Mouse (Mus musculus) ES-Bruce4 (cell line): ENCODE data around the gene Tas1r2. TPM values are rescaled to one million over a fixed set of nuclear protein-coding genes. Genes with fewer than 3 reads are reported as not detected.

Experiments used
- H3K27ac ChIP-seq: 2 replicates; pipeline ENCODE4 v1.5.1; 2012; ENCODE audit warnings: low read length, inconsistent platforms; ENCODE audit not compliant: insufficient read depth
- H3K27me3 ChIP-seq: 2 replicates; pipeline ENCODE4 v1.6.1; 2012; ENCODE audit warnings: mild to moderate bottlenecking, low read length, inconsistent platforms; ENCODE audit not compliant: control insufficient read depth, poor library complexity, insufficient read depth, severe bottlenecking
- H3K36me3 ChIP-seq: 2 replicates; pipeline ENCODE4 v1.6.1; 2012; ENCODE audit warnings: inconsistent platforms, mild to moderate bottlenecking, low read length, moderate library complexity; ENCODE audit not compliant: control insufficient read depth, poor library complexity, insufficient read depth, severe bottlenecking
- H3K4me1 ChIP-seq: one replicate; pipeline ENCODE4 v1.8.1; 2011; ENCODE audit warnings: low read length; ENCODE audit not compliant: control insufficient read depth, insufficient read depth
- H3K4me3 ChIP-seq: 2 replicates; pipeline ENCODE4 v1.5.1; 2011; ENCODE audit warnings: low read depth, mild to moderate bottlenecking, low read length
- H3K9ac ChIP-seq: 2 replicates; pipeline ENCODE4 v1.6.1; 2012; ENCODE audit warnings: low read depth, mild to moderate bottlenecking, inconsistent platforms; ENCODE audit not compliant: poor library complexity, severe bottlenecking
- H3K9me3 ChIP-seq: replicated peaks from 2 replicates; pipeline ENCODE4 v1.6.1; 2012; ENCODE audit warnings: mild to moderate bottlenecking, low read length, inconsistent platforms; ENCODE audit not compliant: control insufficient read depth, poor library complexity, insufficient read depth, severe bottlenecking
- CTCF ChIP-seq: IDR thresholded peaks from one replicate; pipeline ENCODE4 v1.8.1; 2011; ENCODE audit warnings: low read depth, low read length
- EP300 ChIP-seq: IDR thresholded peaks from 2 replicates; pipeline ENCODE4 v1.6.1; 2011; ENCODE audit warnings: low read depth, low read length; ENCODE audit not compliant: insufficient read depth
- POLR2A ChIP-seq: IDR thresholded peaks from one replicate; pipeline ENCODE4 v1.8.1; 2011; ENCODE audit warnings: low read length; ENCODE audit not compliant: insufficient read depth
- polyA plus RNA-seq: library from polyadenylated mRNA; stranded (reverse); fragments of >200 nt; gene quantifications from 2 replicates; pipeline ENCODE4 v1.2.4, GENCODE M21; 2011; ENCODE audit warnings: low read depth; ENCODE audit not compliant: missing spikeins, insufficient read depth, insufficient read length

The Tas1r2 gene
- polyA plus RNA-seq, 1 experiment, result not detected

DNA sequence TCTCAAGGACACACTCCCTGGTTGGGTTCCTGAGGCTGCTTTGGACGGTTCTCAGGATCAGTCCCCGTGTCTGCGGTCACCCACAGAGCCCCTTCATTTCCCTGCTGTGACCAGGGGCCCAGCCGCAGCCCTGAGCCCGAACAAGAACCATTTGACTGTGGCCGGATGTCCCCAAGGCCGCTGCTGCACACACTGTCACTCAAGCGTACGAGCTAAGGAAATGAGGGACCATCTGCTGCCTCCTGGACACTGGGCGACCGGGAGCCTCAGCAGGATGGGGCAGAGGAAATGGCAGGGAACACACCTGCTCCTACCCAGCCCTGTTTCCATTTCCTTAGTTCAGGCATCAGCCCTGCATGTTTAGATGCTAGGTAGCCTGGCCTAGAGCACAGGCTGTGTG is 2.4 kb upstream of the Tas1r2 start:
- no peaks in the 10 kb centered on the region for H3K9me3 ChIP-seq
- no peak overlapping the region for H3K27ac ChIP-seq
- no peak overlapping the region for H3K9ac ChIP-seq
- H3K4me3 ChIP-seq, result no peak overlapping the region
- H3K36me3 ChIP-seq, result peaks cover 5% of the 10 kb centered on the region; the same call in 1 of the 2 replicates
- no peaks in the 10 kb centered on the region for H3K4me1 ChIP-seq
- TF ChIP-seq EP300, result no peak
- no peak for TF ChIP-seq POLR2A
- TF ChIP-seq CTCF, result no peak
- H3K27me3 ChIP-seq, result no peaks in the 10 kb centered on the region

- no peak for TF ChIP-seq EP300
- no peak for TF ChIP-seq CTCF
- no peak for TF ChIP-seq POLR2A
- H3K4me1 ChIP-seq, result no peaks in the 10 kb centered on the region
- no peaks in the 10 kb centered on the region for H3K9me3 ChIP-seq
- H3K27ac ChIP-seq, result no peak overlapping the region
- H3K9ac ChIP-seq, result no peak overlapping the region
- no peak overlapping the region for H3K4me3 ChIP-seq
- H3K36me3 ChIP-seq, result no peaks in the 10 kb centered on the region
- no peaks in the 10 kb centered on the region for H3K27me3 ChIP-seq
Observed at GRCm38 (mm10) chr4:139661897-139662296, 8.6 kb downstream of the Tas1r2 start.

DNA sequence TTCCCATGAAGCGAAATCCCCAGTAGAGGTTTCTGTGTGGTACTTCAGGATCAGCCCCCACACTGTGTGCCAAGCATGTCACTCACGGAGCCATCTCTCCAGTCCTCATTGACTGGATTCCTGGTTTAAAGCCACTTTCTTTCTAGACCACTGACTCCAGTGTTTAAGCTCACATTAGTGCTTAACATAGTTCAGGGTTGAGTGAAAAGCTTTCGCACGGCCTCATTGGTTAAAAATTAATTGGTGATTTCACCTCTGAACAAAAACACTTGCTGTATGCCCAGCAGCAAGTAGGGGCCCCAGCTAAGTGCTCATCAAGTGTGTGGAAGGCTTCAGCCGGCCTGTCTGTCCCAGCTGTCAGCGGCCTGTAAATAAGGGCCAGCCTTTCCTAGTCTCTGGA is 14.3 kb downstream of the Tas1r2 start:
- Histone ChIP-seq H3K4me3 (no peak overlapping the region), H3K9me3 (no peaks in the 10 kb centered on the region), H3K4me1 (no peaks in the 10 kb centered on the region), H3K27me3 (no peaks in the 10 kb centered on the region), H3K9ac (no peak overlapping the region), H3K36me3 (no peaks in the 10 kb centered on the region), H3K27ac (no peak overlapping the region)
- TF ChIP-seq EP300, result no peak
- TF ChIP-seq CTCF, result no peak
- TF ChIP-seq POLR2A, result no peak

GRCm38 (mm10) chr4:139669847-139670246 is 16.5 kb downstream of the Tas1r2 start:
- Histone ChIP-seq H3K27ac (no peak overlapping the region), H3K27me3 (no peaks in the 10 kb centered on the region), H3K9ac (no peak overlapping the region), H3K9me3 (no peaks in the 10 kb centered on the region), H3K4me1 (no peaks in the 10 kb centered on the region), H3K4me3 (no peak overlapping the region), H3K36me3 (no peaks in the 10 kb centered on the region)
- TF ChIP-seq EP300 (no peak), POLR2A (no peak), CTCF (peak; percentile 97)

DNA sequence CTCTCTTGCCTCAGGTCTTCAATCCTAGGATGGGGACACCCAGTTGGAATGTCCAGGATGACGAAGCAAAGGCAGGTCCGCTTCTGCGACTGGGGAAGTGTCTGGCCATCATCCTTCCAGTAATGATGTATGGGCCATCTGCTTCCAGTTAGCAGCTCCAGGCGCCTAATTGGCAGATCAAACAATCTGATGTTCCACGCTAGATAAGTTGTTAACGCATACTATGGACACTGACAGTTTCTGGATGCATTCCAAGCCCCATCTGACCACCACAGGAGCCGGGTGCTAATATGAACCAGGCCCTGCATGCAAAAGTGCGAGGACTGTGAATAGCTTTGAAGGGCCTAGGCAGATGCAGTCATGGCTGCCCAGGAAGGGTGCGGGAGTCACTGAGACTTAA is 22.4 kb downstream of the Tas1r2 start:
- TF ChIP-seq POLR2A (no peak), CTCF (no peak), EP300 (no peak)
- no peaks in the 10 kb centered on the region for H3K36me3 ChIP-seq
- H3K9me3 ChIP-seq, result no peaks in the 10 kb centered on the region
- H3K4me1 ChIP-seq, result no peaks in the 10 kb centered on the region
- H3K9ac ChIP-seq, result no peak overlapping the region
- H3K27ac ChIP-seq, result no peak overlapping the region
- H3K4me3 ChIP-seq, result no peak overlapping the region
- H3K27me3 ChIP-seq, result no peaks in the 10 kb centered on the region

GRCm38 (mm10) chr4:139683728-139684638 is 30.6 kb downstream of the Tas1r2 start:
- no peak overlapping the region for H3K27ac ChIP-seq
- H3K4me3 ChIP-seq, result no peak overlapping the region
- H3K4me1 ChIP-seq, result peaks cover 4% of the 10 kb centered on the region
- 0 out of 2 replicates have a peak, but pooled peaks cover 3% of the 10 kb centered on the region for H3K9me3 ChIP-seq
- no peaks in the 10 kb centered on the region for H3K27me3 ChIP-seq
- no peaks in the 10 kb centered on the region for H3K36me3 ChIP-seq
- no peak overlapping the region for H3K9ac ChIP-seq
- TF ChIP-seq EP300 (no peak), CTCF (peak; percentile 8)
